Mouse (Mus musculus) T-helper 1 cell (primary cell): ENCODE data around the gene Tpcn2.

Experiments used
- in situ Hi-C: fragments of 300-600 bp; cut with MboI, MseI; formaldehyde crosslinking; loops from one replicate; pipeline ENCODE4 v1.15.1; 2025; ENCODE audit warnings: high pct_unique_total_duplicates

The Tpcn2 gene

GRCm38 (mm10) chr7:145283487-145284187, at the start of gene Tpcn2:
TSS of gene Tpcn2 (minus strand) at chr7:145284011.
- in situ Hi-C loops: no loop called here

- in situ Hi-C loops: no loop called here
These were observed 48.7 kb upstream of the Tpcn2 start for GRCm38 (mm10) chr7:145332376-145333041.

- in situ Hi-C loops: no loop called here
These were observed 46.8 kb upstream of the Tpcn2 start for GRCm38 (mm10) chr7:145330641-145331040.

- in situ Hi-C loops: no loop called here
These were observed 46.2 kb upstream of the Tpcn2 start for GRCm38 (mm10) chr7:145329982-145330381.

- in situ Hi-C loops: no loop called here
These were observed 41.9 kb upstream of the Tpcn2 start for GRCm38 (mm10) chr7:145325697-145326096.

GRCm38 (mm10) chr7:145323607-145324006, 39.8 kb upstream of the Tpcn2 start:
- in situ Hi-C loops: loop anchor here (5.0 kb wide), 1 partner anchor 71 kb away; no protein-coding TSS in a partner anchor

GRCm38 (mm10) chr7:145319481-145319880, 35.7 kb upstream of the Tpcn2 start:
- in situ Hi-C loops: no loop called here

- in situ Hi-C loops: no loop called here
These were observed 33.7 kb upstream of the Tpcn2 start for GRCm38 (mm10) chr7:145317522-145317921.

- in situ Hi-C loops: no loop called here
These were observed 31.1 kb upstream of the Tpcn2 start, which contains the start of gene Mrgprd for GRCm38 (mm10) chr7:145314785-145315411. TSS of gene Mrgprd (plus strand) at chr7:145314835.

GRCm38 (mm10) chr7:145312137-145312536, 28.3 kb upstream of the Tpcn2 start:
- in situ Hi-C loops: no loop called here

GRCm38 (mm10) chr7:145310526-145310925, 26.7 kb upstream of the Tpcn2 start:
- in situ Hi-C loops: no loop called here

- in situ Hi-C loops: no loop called here
These were observed 26.1 kb upstream of the Tpcn2 start for GRCm38 (mm10) chr7:145309877-145310276.

GRCm38 (mm10) chr7:145308866-145309265, 25.1 kb upstream of the Tpcn2 start:
- in situ Hi-C loops: no loop called here

GRCm38 (mm10) chr7:145308061-145308675, 24.4 kb upstream of the Tpcn2 start:
- in situ Hi-C loops: no loop called here

GRCm38 (mm10) chr7:145307636-145308035, 23.8 kb upstream of the Tpcn2 start:
- in situ Hi-C loops: no loop called here

GRCm38 (mm10) chr7:145304153-145304552, 20.3 kb upstream of the Tpcn2 start:
- in situ Hi-C loops: no loop called here

GRCm38 (mm10) chr7:145302488-145303285, 18.9 kb upstream of the Tpcn2 start:
- in situ Hi-C loops: no loop called here

- in situ Hi-C loops: no loop called here
These were observed 17.7 kb upstream of the Tpcn2 start for GRCm38 (mm10) chr7:145301341-145302005.

- in situ Hi-C loops: no loop called here
These were observed 17.2 kb upstream of the Tpcn2 start for GRCm38 (mm10) chr7:145301008-145301340.

GRCm38 (mm10) chr7:145300321-145301007, 16.7 kb upstream of the Tpcn2 start, which contains the start of gene Mrgprf:
TSS of gene Mrgprf (plus strand) at chr7:145300828.
- in situ Hi-C loops: no loop called here
